Mouse (Mus musculus) small intestine, adult 2 months (tissue): ENCODE measurements around the gene Usp29.

ENCODE experiments used
- CTCF ChIP-seq: fragments of 200-500 bp; IDR thresholded peaks from 2 replicates; pipeline ENCODE4 v1.5.1; 2012; ENCODE audit warnings: low read depth, mild to moderate bottlenecking, control low read depth, inconsistent platforms, low read length, moderate library complexity, mixed read lengths; ENCODE audit not compliant: insufficient replicate concordance, insufficient read length; ENCODE audit errors: extremely low read depth
- POLR2A ChIP-seq: fragments of 200-500 bp; IDR thresholded peaks from 2 replicates; pipeline ENCODE4 v1.6.1; 2012; ENCODE audit warnings: low read depth, mild to moderate bottlenecking, control low read depth, inconsistent platforms, low read length, moderate library complexity

- no peak for TF ChIP-seq CTCF
- TF ChIP-seq POLR2A, result no peak
Measured at GRCm38 (mm10) chr7:6800586-6801441, 70.4 kb downstream of the Usp29 start.
